20 mouse cellular contexts compared by ENCODE assay signal in the genomic region with DNA sequence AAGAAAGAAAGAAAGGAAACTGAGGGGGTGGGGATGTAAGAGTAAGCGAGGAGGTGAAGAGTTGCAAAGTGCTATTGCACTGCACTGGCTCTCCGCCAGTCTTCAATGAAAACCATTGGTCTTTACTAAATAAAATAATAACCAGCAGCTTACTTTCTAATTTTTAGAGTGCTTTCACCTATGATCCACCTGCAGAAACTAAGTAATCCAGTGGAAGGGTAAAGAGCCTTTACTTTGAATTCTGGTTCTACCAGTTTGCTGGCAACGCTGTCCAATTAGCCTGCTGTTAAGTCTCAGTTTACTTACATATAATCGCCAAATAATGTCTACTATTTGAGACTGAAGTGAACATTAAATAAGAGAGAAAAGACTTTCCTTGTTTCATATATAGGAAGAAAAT. TPM values are rescaled to one million over a fixed set of nuclear protein-coding genes. Genes with fewer than 3 reads are reported as not detected.
DNase-seq lines count a peak whose midpoint lies in the region; ATAC-seq lines count a peak whose summit lies in the region.
"Had no signal": no experiment of that assay in that cellular context is flagged by ENCODE, and none has a peak within 500 bp of the region (broad histone marks: within the 10 kb centered on the region; RNA-seq: fewer than 3 reads in every experiment).

No protein-coding gene starts in this region.

- peaks cover 23% of the 10 kb centered on the region for H3K36me3 ChIP-seq in embryonic facial prominence, embryonic 13.5 days
- peaks cover 64% of the 10 kb centered on the region for H3K36me3 ChIP-seq in embryonic facial prominence, embryonic 10.5 days (replicated peaks)
- H3K36me3 ChIP-seq in lung, embryonic 16.5 days (ENCODE audit: control insufficient read depth, insufficient read depth, low read length) = 0 out of 2 replicates have a peak, but pooled peaks cover 2% of the 10 kb centered on the region
- H3K36me3 ChIP-seq in forebrain, embryonic 12.5 days (replicated peaks) = peaks cover 12% of the 10 kb centered on the region
- H3K36me3 ChIP-seq in forebrain, embryonic 13.5 days (ENCODE audit: poor library complexity, severe bottlenecking) = peaks cover 18% of the 10 kb centered on the region

- H3K27ac ChIP-seq in embryonic facial prominence, embryonic 13.5 days = peak overlapping the region; percentile 55; the same call in 1 of the 2 replicates
- no peak overlapping the region for H3K27ac ChIP-seq in embryonic facial prominence, embryonic 10.5 days (replicated peaks)
- peak overlapping the region; percentile 82 for H3K27ac ChIP-seq in lung, embryonic 16.5 days (ENCODE audit: low read length)
- no peak overlapping the region for H3K27ac ChIP-seq in forebrain, embryonic 12.5 days
- H3K27ac ChIP-seq in forebrain, embryonic 13.5 days = no peak overlapping the region
- H3K27ac ChIP-seq: heart, embryonic 13.5 days; hindbrain, embryonic 15.5 days had no signal

- H3K4me3 ChIP-seq in embryonic facial prominence, embryonic 13.5 days = no peak overlapping the region
- no peak overlapping the region for H3K4me3 ChIP-seq in embryonic facial prominence, embryonic 10.5 days
- H3K4me3 ChIP-seq in lung, embryonic 16.5 days (ENCODE audit: low read length) = no peak overlapping the region
- H3K4me3 ChIP-seq in forebrain, embryonic 12.5 days (replicated peaks) = no peak overlapping the region
- no peak overlapping the region for H3K4me3 ChIP-seq in forebrain, embryonic 13.5 days
- H3K4me3 ChIP-seq: heart, embryonic 13.5 days; hindbrain, embryonic 15.5 days had no signal

- no peak for DNase-seq in embryonic facial prominence, embryonic 10.5 days (ENCODE audit: low spot score)
- no peak for DNase-seq in lung, postnatal 14 days
- peak; percentile 30 for DNase-seq in adipocyte (ENCODE audit: low spot score)
- DNase-seq in gonadal fat pad, adult 2 months (ENCODE audit: low read depth) = peak; percentile 36
- DNase-seq: adrenal gland, postnatal 10 days; B cell, adult 2 months; cerebellum, adult 11 months; cerebellum, adult 8-10 months; cerebellum, postnatal 25 days; gastrocnemius, postnatal 10 days; heart, postnatal 36 days had no signal

- H3K9me3 ChIP-seq in embryonic facial prominence, embryonic 13.5 days = no peaks in the 10 kb centered on the region
- no peaks in the 10 kb centered on the region for H3K9me3 ChIP-seq in embryonic facial prominence, embryonic 10.5 days
- H3K9me3 ChIP-seq in lung, embryonic 16.5 days (ENCODE audit: control insufficient read depth, low read length) = no peaks in the 10 kb centered on the region
- H3K9me3 ChIP-seq in forebrain, embryonic 12.5 days = no peaks in the 10 kb centered on the region
- H3K9me3 ChIP-seq in forebrain, embryonic 13.5 days (replicated peaks) = no peaks in the 10 kb centered on the region
- H3K9me3 ChIP-seq: G1E; heart, embryonic 13.5 days; hindbrain, embryonic 15.5 days had no signal

- 0 out of 2 replicates have a peak, but pooled peaks cover 4% of the 10 kb centered on the region for H3K4me1 ChIP-seq in embryonic facial prominence, embryonic 13.5 days
- peaks cover 5% of the 10 kb centered on the region; the same call in 1 of the 2 replicates for H3K4me1 ChIP-seq in embryonic facial prominence, embryonic 10.5 days
- peaks cover 15% of the 10 kb centered on the region for H3K4me1 ChIP-seq in lung, embryonic 16.5 days (replicated peaks; ENCODE audit: control insufficient read depth, insufficient read depth, low read length)
- no peaks in the 10 kb centered on the region for H3K4me1 ChIP-seq in forebrain, embryonic 12.5 days
- no peaks in the 10 kb centered on the region for H3K4me1 ChIP-seq in forebrain, embryonic 13.5 days

- WGBS in embryonic facial prominence, embryonic 13.5 days = 77% methylated on average over 4 of the region's 4 CpGs
- WGBS in embryonic facial prominence, embryonic 10.5 days = 88% methylated on average over 4 of the region's 4 CpGs
- WGBS in lung, embryonic 16.5 days = 58% methylated on average over 4 of the region's 4 CpGs
- 94% methylated on average over 4 of the region's 4 CpGs for WGBS in forebrain, embryonic 12.5 days
- WGBS in forebrain, embryonic 13.5 days = 94% methylated on average over 4 of the region's 4 CpGs

- no peak overlapping the region for H3K4me2 ChIP-seq in embryonic facial prominence, embryonic 13.5 days
- no peak overlapping the region for H3K4me2 ChIP-seq in lung, embryonic 16.5 days (ENCODE audit: low read depth, low read length)
- H3K4me2 ChIP-seq in forebrain, embryonic 12.5 days = no peak overlapping the region
- no peak overlapping the region for H3K4me2 ChIP-seq in forebrain, embryonic 13.5 days
- H3K4me2 ChIP-seq: heart, embryonic 13.5 days; hindbrain, embryonic 15.5 days had no signal

- ATAC-seq in embryonic facial prominence, embryonic 13.5 days (ENCODE audit: insufficient number of reproducible peaks, insufficient read depth, low FRiP score, low TSS enrichment, low read depth) = no peak
- ATAC-seq in lung, embryonic 16.5 days (ENCODE audit: low read depth) = peak; percentile 65; the same call in 1 of the 2 replicates
- ATAC-seq in forebrain, embryonic 12.5 days (ENCODE audit: low FRiP score) = no peak
- no peak for ATAC-seq in forebrain, embryonic 13.5 days
- ATAC-seq: CD4-positive, CD25-positive, alpha-beta regulatory T cell, adult 4 months; forebrain, embryonic 14.5 days had no signal

- no peaks in the 10 kb centered on the region for H3K27me3 ChIP-seq in embryonic facial prominence, embryonic 13.5 days
- no peaks in the 10 kb centered on the region for H3K27me3 ChIP-seq in embryonic facial prominence, embryonic 10.5 days (replicated peaks; ENCODE audit: low read depth, poor library complexity, severe bottlenecking)
- no peaks in the 10 kb centered on the region for H3K27me3 ChIP-seq in lung, embryonic 16.5 days (ENCODE audit: control insufficient read depth, insufficient read depth, low read depth, low read length)
- H3K27me3 ChIP-seq in forebrain, embryonic 12.5 days = no peaks in the 10 kb centered on the region
- H3K27me3 ChIP-seq in forebrain, embryonic 13.5 days = no peaks in the 10 kb centered on the region
- H3K27me3 ChIP-seq: heart, embryonic 13.5 days; hindbrain, embryonic 15.5 days had no signal

- H3K9ac ChIP-seq in embryonic facial prominence, embryonic 13.5 days = no peak overlapping the region
- no peak overlapping the region for H3K9ac ChIP-seq in lung, embryonic 16.5 days (ENCODE audit: low read length)
- H3K9ac ChIP-seq in forebrain, embryonic 12.5 days = no peak overlapping the region
- no peak overlapping the region for H3K9ac ChIP-seq in forebrain, embryonic 13.5 days
- H3K9ac ChIP-seq: heart, embryonic 13.5 days; hindbrain, embryonic 15.5 days had no signal

RNA-seq across cellular contexts. Expression of gene Maml1, which starts 13.1 kb away (rescaled TPM):
- polyA plus RNA-seq in embryonic facial prominence, embryonic 13.5 days (2015; fragmentation: Nextera tagmentation; extraction: Ambion mirVana) = 7.1 and 8.1 TPM in 2 replicates
- 6.7 and 7.2 TPM in 2 replicates for polyA plus RNA-seq in embryonic facial prominence, embryonic 10.5 days (2016; fragmentation: Nextera tagmentation; extraction: Ambion mirVana)
- polyA plus RNA-seq in lung, embryonic 16.5 days (2015; fragmentation: Nextera tagmentation; extraction: Ambion mirVana) = 5.2 and 5.9 TPM in 2 replicates
- polyA plus RNA-seq in gonadal fat pad, adult 2 months (2012; rRNA removed) = 12.0 and 15.5 TPM in 2 replicates
- polyA plus RNA-seq in forebrain, embryonic 12.5 days (2016; fragmentation: Nextera tagmentation; extraction: Ambion mirVana) = 5.5 and 5.9 TPM in 2 replicates
- 4.5 and 4.8 TPM in 2 replicates for polyA plus RNA-seq in forebrain, embryonic 13.5 days (2015; fragmentation: Nextera tagmentation; extraction: Ambion mirVana)

RNA-seq across cellular contexts. Expression of gene Ltc4s, which starts 40.6 kb away (rescaled TPM):
- polyA plus RNA-seq in embryonic facial prominence, embryonic 13.5 days (2015; fragmentation: Nextera tagmentation; extraction: Ambion mirVana) = 1.7 and 1.8 TPM in 2 replicates
- polyA plus RNA-seq in embryonic facial prominence, embryonic 10.5 days (2016; fragmentation: Nextera tagmentation; extraction: Ambion mirVana) = 0.75 and 1.4 TPM in 2 replicates
- 2.7 and 3.6 TPM in 2 replicates for polyA plus RNA-seq in lung, embryonic 16.5 days (2015; fragmentation: Nextera tagmentation; extraction: Ambion mirVana)
- 200 and 350 TPM in 2 replicates for polyA plus RNA-seq in gonadal fat pad, adult 2 months (2012; rRNA removed)
- polyA plus RNA-seq in forebrain, embryonic 12.5 days (2016; fragmentation: Nextera tagmentation; extraction: Ambion mirVana) = 0.60 and 0.69 TPM in 2 replicates
- 1.1 and 1.2 TPM in 2 replicates for polyA plus RNA-seq in forebrain, embryonic 13.5 days (2015; fragmentation: Nextera tagmentation; extraction: Ambion mirVana)
- polyA plus RNA-seq: CD4-positive, CD25-positive, alpha-beta regulatory T cell, adult 4 months; G1E had no signal

RNA-seq across cellular contexts. Expression of gene Canx, which starts 46.5 kb away (rescaled TPM):
- 289 and 322 TPM in 2 replicates for polyA plus RNA-seq in embryonic facial prominence, embryonic 13.5 days (2015; fragmentation: Nextera tagmentation; extraction: Ambion mirVana)
- 318 and 328 TPM in 2 replicates for polyA plus RNA-seq in embryonic facial prominence, embryonic 10.5 days (2016; fragmentation: Nextera tagmentation; extraction: Ambion mirVana)
- polyA plus RNA-seq in lung, embryonic 16.5 days (2015; fragmentation: Nextera tagmentation; extraction: Ambion mirVana) = 329 and 349 TPM in 2 replicates
- 93.4 and 169 TPM in 2 replicates for polyA plus RNA-seq in gonadal fat pad, adult 2 months (2012; rRNA removed)
- 287 and 298 TPM in 2 replicates for polyA plus RNA-seq in forebrain, embryonic 12.5 days (2016; fragmentation: Nextera tagmentation; extraction: Ambion mirVana)
- polyA plus RNA-seq in forebrain, embryonic 13.5 days (2015; fragmentation: Nextera tagmentation; extraction: Ambion mirVana) = 243 and 261 TPM in 2 replicates

Comparison
In these comparisons a context has a peak if more than half of its experiments do, and no peak if none do; other contexts are left out.
1. H3K27ac ChIP-seq: peak in embryonic facial prominence, embryonic 13.5 days (single experiment) and lung, embryonic 16.5 days (single experiment); none in embryonic facial prominence, embryonic 10.5 days (single experiment), forebrain, embryonic 12.5 days (single experiment) and forebrain, embryonic 13.5 days (single experiment).
2. DNase-seq: peak in adipocyte (single experiment) and gonadal fat pad, adult 2 months (single experiment); none in embryonic facial prominence, embryonic 10.5 days (single experiment) and lung, postnatal 14 days (single experiment).
3. RNA of gene Ltc4s, which starts 40.6 kb away (polyA plus RNA-seq): 200 to 350 TPM in gonadal fat pad, adult 2 months; 2.7 to 3.6 TPM in lung, embryonic 16.5 days, 1.7 to 1.8 TPM in embryonic facial prominence, embryonic 13.5 days, 0.75 to 1.4 TPM in embryonic facial prominence, embryonic 10.5 days, 1.1 to 1.2 TPM in forebrain, embryonic 13.5 days and 0.60 to 0.69 TPM in forebrain, embryonic 12.5 days; every median in the first group is over 10 times any median in the second.